Mouse (Mus musculus): ENCODE measurements around the gene Kcnj3. TPM values are rescaled to one million over a fixed set of nuclear protein-coding genes. Genes with fewer than 3 reads are reported as not detected.
"Not testable (repeated sequence)": the region's sequence is repeated elsewhere in the genome, so short reads cannot be mapped to it uniquely, and the experiment has no call there.

The Kcnj3 gene
- polyA plus RNA-seq, 1 experiment: 3.0 TPM

DNA sequence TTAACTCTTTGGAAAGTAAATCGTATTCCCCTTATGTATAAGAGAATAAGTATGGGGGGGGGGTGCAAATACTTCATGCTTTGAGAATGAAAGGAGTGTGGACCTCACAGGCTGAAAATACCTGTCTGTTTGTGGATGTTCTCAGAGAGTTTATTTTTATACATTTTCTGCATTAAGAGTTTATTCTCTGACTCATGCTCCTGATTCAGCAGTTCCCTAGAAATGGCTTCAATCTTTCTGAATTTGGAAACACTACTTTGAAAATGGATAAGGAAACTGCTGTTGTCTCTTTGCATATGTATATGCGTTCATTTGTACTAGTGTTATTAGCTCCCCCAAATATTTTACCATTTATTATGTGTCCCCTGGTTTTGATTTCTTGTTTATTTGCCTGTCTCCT lies 23.4 kb downstream of the Kcnj3 start:
- WGBS: 94% methylated on average over 2 of the region's 2 CpGs
- Histone ChIP-seq H3K27ac (ENCODE audit: control insufficient read depth, insufficient read depth, low read length) (no peak overlapping the region), H3K36me3 (ENCODE audit: control insufficient read depth, insufficient read depth, low read length) (no peaks in the 10 kb centered on the region), H3K27me3 (ENCODE audit: control insufficient read depth, insufficient read depth, low read length) (no peaks in the 10 kb centered on the region), H3K4me1 (replicated peaks; ENCODE audit: control insufficient read depth, insufficient read depth, low read length) (no peaks in the 10 kb centered on the region), H3K4me3 (ENCODE audit: control insufficient read depth, insufficient read depth, low read length) (no peak overlapping the region)
- no peak for TF ChIP-seq POLR2A (IDR thresholded peaks at IDR 0.05; ENCODE audit: control insufficient read depth, extremely low read depth, insufficient read depth, low read length, poor library complexity)
- no peak for TF ChIP-seq CTCF (IDR thresholded peaks at IDR 0.05; ENCODE audit: borderline replicate concordance, control insufficient read depth, extremely low read depth, insufficient read depth, low read length, poor library complexity)
- DNase-seq: no peak

DNA sequence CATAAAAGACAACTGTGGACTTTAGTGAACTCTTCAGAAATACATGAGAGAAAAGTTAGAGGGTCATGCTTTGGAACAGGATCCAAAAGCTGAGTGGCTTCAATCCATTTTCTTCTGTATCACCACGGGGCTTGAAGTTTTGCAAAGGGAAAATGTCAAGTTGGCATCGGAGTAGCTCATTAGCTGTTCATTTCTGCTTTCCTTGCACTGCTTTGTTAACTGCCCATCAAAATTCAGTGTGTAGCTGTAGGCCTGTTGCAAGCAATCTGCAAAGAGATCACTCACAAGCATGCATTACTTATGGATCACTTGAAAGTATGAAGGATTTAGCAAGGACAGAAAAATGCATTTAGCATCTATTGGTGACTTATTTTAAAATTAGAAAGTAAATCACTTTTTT lies 33.4 kb downstream of the Kcnj3 start:
- no peaks in the 10 kb centered on the region for H3K27me3 ChIP-seq (ENCODE audit: control insufficient read depth, insufficient read depth, low read length)
- H3K4me3 ChIP-seq (ENCODE audit: control insufficient read depth, insufficient read depth, low read length): no peak overlapping the region
- TF ChIP-seq CTCF (IDR thresholded peaks at IDR 0.05; ENCODE audit: borderline replicate concordance, control insufficient read depth, extremely low read depth, insufficient read depth, low read length, poor library complexity) (no peak), POLR2A (IDR thresholded peaks at IDR 0.05; ENCODE audit: control insufficient read depth, extremely low read depth, insufficient read depth, low read length, poor library complexity) (no peak)
- H3K36me3 ChIP-seq (ENCODE audit: control insufficient read depth, insufficient read depth, low read length): no peaks in the 10 kb centered on the region
- DNase-seq: no peak
- H3K4me1 ChIP-seq (replicated peaks; ENCODE audit: control insufficient read depth, insufficient read depth, low read length): no peaks in the 10 kb centered on the region
- H3K27ac ChIP-seq (ENCODE audit: control insufficient read depth, insufficient read depth, low read length): no peak overlapping the region
- 84% methylated on average over 2 of the region's 2 CpGs for WGBS

DNA sequence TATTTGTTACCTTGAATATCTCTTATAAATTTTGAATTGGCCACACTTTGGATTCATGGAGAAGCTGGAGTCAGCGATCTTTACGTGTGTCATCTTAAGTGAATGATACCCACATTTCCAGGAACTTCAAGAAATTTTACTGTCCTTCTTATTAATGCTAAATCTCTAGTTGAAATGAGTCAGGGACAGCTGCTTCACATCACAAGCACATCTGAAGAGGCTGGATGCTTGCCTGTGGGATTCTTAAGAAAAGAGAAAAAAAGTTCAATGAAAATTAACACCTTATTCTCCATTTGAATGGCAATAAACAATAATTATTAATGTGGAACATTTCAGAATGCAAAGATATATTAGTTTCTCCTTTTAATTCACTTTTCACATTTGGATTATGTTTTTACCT lies 34.2 kb downstream of the Kcnj3 start:
- Histone ChIP-seq H3K27me3 (ENCODE audit: control insufficient read depth, insufficient read depth, low read length) (no peaks in the 10 kb centered on the region), H3K36me3 (ENCODE audit: control insufficient read depth, insufficient read depth, low read length) (no peaks in the 10 kb centered on the region), H3K4me1 (replicated peaks; ENCODE audit: control insufficient read depth, insufficient read depth, low read length) (no peaks in the 10 kb centered on the region), H3K4me3 (ENCODE audit: control insufficient read depth, insufficient read depth, low read length) (no peak overlapping the region), H3K27ac (ENCODE audit: control insufficient read depth, insufficient read depth, low read length) (no peak overlapping the region)
- DNase-seq: no peak
- TF ChIP-seq POLR2A (IDR thresholded peaks at IDR 0.05; ENCODE audit: control insufficient read depth, extremely low read depth, insufficient read depth, low read length, poor library complexity): no peak
- TF ChIP-seq CTCF (IDR thresholded peaks at IDR 0.05; ENCODE audit: borderline replicate concordance, control insufficient read depth, extremely low read depth, insufficient read depth, low read length, poor library complexity): no peak
- 96% methylated on average over 2 of the region's 2 CpGs for WGBS

- Histone ChIP-seq H3K36me3 (ENCODE audit: control insufficient read depth, insufficient read depth, low read length) (no peaks in the 10 kb centered on the region), H3K27me3 (ENCODE audit: control insufficient read depth, insufficient read depth, low read length) (no peaks in the 10 kb centered on the region), H3K4me1 (replicated peaks; ENCODE audit: control insufficient read depth, insufficient read depth, low read length) (no peaks in the 10 kb centered on the region), H3K4me3 (ENCODE audit: control insufficient read depth, insufficient read depth, low read length) (no peak overlapping the region), H3K27ac (ENCODE audit: control insufficient read depth, insufficient read depth, low read length) (no peak overlapping the region)
- DNase-seq: no peak
- 75% methylated on average over 4 of the region's 4 CpGs for WGBS
- TF ChIP-seq CTCF (IDR thresholded peaks at IDR 0.05; ENCODE audit: borderline replicate concordance, control insufficient read depth, extremely low read depth, insufficient read depth, low read length, poor library complexity) (no peak), POLR2A (IDR thresholded peaks at IDR 0.05; ENCODE audit: control insufficient read depth, extremely low read depth, insufficient read depth, low read length, poor library complexity) (no peak)
Observed at GRCm38 (mm10) chr2:55479511-55479910, 43.7 kb downstream of the Kcnj3 start.

GRCm38 (mm10) chr2:55479933-55480601 lies 44.3 kb downstream of the Kcnj3 start:
- Histone ChIP-seq H3K4me1 (replicated peaks; ENCODE audit: control insufficient read depth, insufficient read depth, low read length) (no peaks in the 10 kb centered on the region), H3K27me3 (ENCODE audit: control insufficient read depth, insufficient read depth, low read length) (no peaks in the 10 kb centered on the region), H3K4me3 (ENCODE audit: control insufficient read depth, insufficient read depth, low read length) (no peak overlapping the region), H3K27ac (ENCODE audit: control insufficient read depth, insufficient read depth, low read length) (no peak overlapping the region), H3K36me3 (ENCODE audit: control insufficient read depth, insufficient read depth, low read length) (no peaks in the 10 kb centered on the region)
- no peak for TF ChIP-seq POLR2A (IDR thresholded peaks at IDR 0.05; ENCODE audit: control insufficient read depth, extremely low read depth, insufficient read depth, low read length, poor library complexity)
- no peak for TF ChIP-seq CTCF (IDR thresholded peaks at IDR 0.05; ENCODE audit: borderline replicate concordance, control insufficient read depth, extremely low read depth, insufficient read depth, low read length, poor library complexity)
- DNase-seq: no peak
- WGBS: 91% methylated on average over 4 of the region's 4 CpGs

DNA sequence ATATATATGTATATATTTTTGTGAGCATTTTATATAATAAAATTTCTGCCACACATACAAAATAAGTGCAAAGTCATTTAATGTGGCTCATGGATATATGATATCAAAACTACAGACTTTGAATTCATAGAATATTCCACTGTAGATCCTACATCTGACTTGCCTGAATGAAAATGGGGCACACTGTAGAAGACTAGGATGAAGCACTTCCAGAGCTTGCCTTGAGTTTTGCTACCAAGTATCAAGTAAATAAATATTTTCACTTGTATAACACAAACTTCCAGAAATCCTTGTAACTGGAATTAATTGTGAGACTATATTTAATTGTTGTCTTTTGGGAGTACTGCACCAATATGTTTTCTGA lies 44.8 kb downstream of the Kcnj3 start:
- no peaks in the 10 kb centered on the region for H3K4me1 ChIP-seq (replicated peaks; ENCODE audit: control insufficient read depth, insufficient read depth, low read length)
- no peaks in the 10 kb centered on the region for H3K27me3 ChIP-seq (ENCODE audit: control insufficient read depth, insufficient read depth, low read length)
- no peak for DNase-seq
- H3K27ac ChIP-seq (ENCODE audit: control insufficient read depth, insufficient read depth, low read length): no peak overlapping the region
- no peaks in the 10 kb centered on the region for H3K36me3 ChIP-seq (ENCODE audit: control insufficient read depth, insufficient read depth, low read length)
- no peak overlapping the region for H3K4me3 ChIP-seq (ENCODE audit: control insufficient read depth, insufficient read depth, low read length)
- TF ChIP-seq POLR2A (IDR thresholded peaks at IDR 0.05; ENCODE audit: control insufficient read depth, extremely low read depth, insufficient read depth, low read length, poor library complexity): no peak
- no peak for TF ChIP-seq CTCF (IDR thresholded peaks at IDR 0.05; ENCODE audit: borderline replicate concordance, control insufficient read depth, extremely low read depth, insufficient read depth, low read length, poor library complexity)

GRCm38 (mm10) chr2:55485500-55486129 lies 49.8 kb downstream of the Kcnj3 start:
- not testable (repeated sequence) for H3K4me3 ChIP-seq (ENCODE audit: control insufficient read depth, insufficient read depth, low read length); H3K36me3 ChIP-seq (ENCODE audit: control insufficient read depth, insufficient read depth, low read length); DNase-seq; H3K27me3 ChIP-seq (ENCODE audit: control insufficient read depth, insufficient read depth, low read length); H3K27ac ChIP-seq (ENCODE audit: control insufficient read depth, insufficient read depth, low read length); H3K4me1 ChIP-seq (replicated peaks; ENCODE audit: control insufficient read depth, insufficient read depth, low read length)
- WGBS: 91% methylated on average over 7 of the region's 7 CpGs

Measured in thymus, adult 2 months (tissue).